Comparison of ENCODE assay signal across 8 mouse cellular contexts in genomic region chr2:165968876-165969275, GRCm38 (mm10). TPM values are rescaled to one million over a fixed set of nuclear protein-coding genes. Genes with fewer than 3 reads are reported as not detected.
DNase-seq lines count a peak whose midpoint lies in the region; TF ChIP-seq lines count a peak whose summit lies in the region.

No protein-coding gene starts in this region.

- no peak for TF ChIP-seq CTCF in embryonic fibroblast, embryonic 13.5 days (IDR thresholded peaks at IDR 0.05; ENCODE audit: borderline replicate concordance, insufficient read depth, low read length)

- DNase-seq in retina, postnatal 1 day = peak; percentile 35
- DNase-seq in retina, embryonic 14.5 days (ENCODE audit: low spot score) = no peak
- peak; percentile 49 for DNase-seq in kidney, adult 18-20 months
- DNase-seq in lung, postnatal 36 days = peak; percentile 78
- no peak for DNase-seq in cerebellum, postnatal 10 days
- no peak for DNase-seq in left cerebral cortex, adult 18-20 months (ENCODE audit: low spot score in 2 of 2)
- DNase-seq in frontal cortex, adult 2 months (ENCODE audit: extremely low spot score in 1 of 2, low spot score in 1 of 2) = no peak

- H3K4me1 ChIP-seq in embryonic fibroblast, embryonic 13.5 days (ENCODE audit: control insufficient read depth, insufficient read depth, low read length) = peaks cover 9% of the 10 kb centered on the region

- H3K27ac ChIP-seq in embryonic fibroblast, embryonic 13.5 days (ENCODE audit: insufficient read depth, low read length) = peak overlapping the region; percentile 33; the same call in 1 of the 2 replicates

- H3K4me3 ChIP-seq in embryonic fibroblast, embryonic 13.5 days (ENCODE audit: insufficient read depth, low read length) = no peak overlapping the region

- TF ChIP-seq POLR2A in embryonic fibroblast, embryonic 13.5 days (IDR thresholded peaks at IDR 0.05; ENCODE audit: low read depth, low read length) = no peak

RNA-seq across cellular contexts. Expression of gene Ncoa3, which starts 23.6 kb away (rescaled TPM):
- polyA plus RNA-seq in embryonic fibroblast, embryonic 13.5 days (2011; ENCODE audit: insufficient read length, low read depth, missing spikeins) = 21.6 and 27.2 TPM in 2 replicates
- 10 to 100 TPM; 35.8 to 38.7 TPM for total RNA-seq in left cerebral cortex, adult 18-20 months (2021)
- 33.5 and 34.2 TPM in 2 replicates for polyA plus RNA-seq in frontal cortex, adult 2 months (2012; rRNA removed)

Comparison
In these comparisons a context has a peak if more than half of its experiments do, and no peak if none do; other contexts are left out.
1. DNase-seq: peak in retina, postnatal 1 day (single experiment), kidney, adult 18-20 months (single experiment) and lung, postnatal 36 days (single experiment); none in retina, embryonic 14.5 days (single experiment), cerebellum, postnatal 10 days (0 of 2), left cerebral cortex, adult 18-20 months (0 of 2) and frontal cortex, adult 2 months (0 of 2).